ENCODE assay signal across 17 mouse cellular contexts in genomic region chr3:153492986-153493385, GRCm38 (mm10).
DNase-seq lines count a peak whose midpoint lies in the region; ATAC-seq and TF ChIP-seq lines count a peak whose summit lies in the region.
"Had no signal": no experiment of that assay in that cellular context is flagged by ENCODE, and none has a peak within 500 bp of the region (broad histone marks: within the 10 kb centered on the region; RNA-seq: fewer than 3 reads in every experiment).

No protein-coding gene starts in this region.

- no peak for ATAC-seq in forebrain, embryonic 15.5 days (replicated peaks)
- ATAC-seq in forebrain, embryonic 12.5 days (ENCODE audit: low FRiP score) = no peak
- ATAC-seq in lung, embryonic 16.5 days (ENCODE audit: low read depth) = peak; percentile 93
- ATAC-seq: midbrain, embryonic 13.5 days had no signal

- no peak for TF ChIP-seq CTCF in lung, adult 2 months (IDR thresholded peaks at IDR 0.05; ENCODE audit: insufficient read depth, low read length)

- no peak overlapping the region for H3K9ac ChIP-seq in forebrain, embryonic 15.5 days (replicated peaks)
- no peak overlapping the region for H3K9ac ChIP-seq in forebrain, embryonic 12.5 days
- no peak overlapping the region for H3K9ac ChIP-seq in lung, embryonic 16.5 days (ENCODE audit: low read length)
- H3K9ac ChIP-seq: heart, embryonic 12.5 days; limb, embryonic 12.5 days; liver, embryonic 14.5 days; midbrain, embryonic 13.5 days had no signal

- peak; percentile 53 to 76 for DNase-seq in lung, adult 18-20 months
- DNase-seq in lung, adult 2 months = no peak
- DNase-seq in telencephalon, adult 2 months (ENCODE audit: low read depth, low spot score) = peak; percentile 47
- DNase-seq in right cerebral cortex, postnatal 10 days (ENCODE audit: low spot score in 2 of 2) = no peak
- DNase-seq in natural killer cell, adult 2 months (ENCODE audit: low spot score in 2 of 2) = no peak
- DNase-seq: cerebellum, adult 8-10 months; gastrocnemius, postnatal 25 days; heart, postnatal 36 days; right cerebral cortex, postnatal 14 days; thymus, adult 18-20 months had no signal

- H3K4me3 ChIP-seq in forebrain, embryonic 15.5 days = no peak overlapping the region
- no peak overlapping the region for H3K4me3 ChIP-seq in forebrain, embryonic 12.5 days (replicated peaks)
- no peak overlapping the region for H3K4me3 ChIP-seq in lung, adult 2 months (replicated peaks; ENCODE audit: extremely low read depth, low read depth, low read length)
- H3K4me3 ChIP-seq in lung, embryonic 16.5 days (ENCODE audit: low read length) = no peak overlapping the region
- H3K4me3 ChIP-seq: heart, embryonic 12.5 days; limb, embryonic 12.5 days; midbrain, embryonic 13.5 days had no signal

- H3K27ac ChIP-seq in forebrain, embryonic 15.5 days (replicated peaks) = peak overlapping the region; percentile 44; the same call in 1 of the 2 replicates
- H3K27ac ChIP-seq in forebrain, embryonic 12.5 days = no peak overlapping the region
- no peak overlapping the region for H3K27ac ChIP-seq in lung, embryonic 16.5 days (ENCODE audit: low read length)
- H3K27ac ChIP-seq: limb, embryonic 12.5 days; liver, embryonic 14.5 days had no signal

- H3K4me1 ChIP-seq in forebrain, embryonic 15.5 days = peaks cover 26% of the 10 kb centered on the region
- H3K4me1 ChIP-seq in forebrain, embryonic 12.5 days = peaks cover 9% of the 10 kb centered on the region
- peaks cover 3% of the 10 kb centered on the region for H3K4me1 ChIP-seq in lung, adult 2 months (ENCODE audit: control insufficient read depth, insufficient read depth, low read length)
- peaks cover 5% of the 10 kb centered on the region for H3K4me1 ChIP-seq in lung, embryonic 16.5 days (replicated peaks; ENCODE audit: control insufficient read depth, insufficient read depth, low read length)

- TF ChIP-seq POLR2A in lung, adult 2 months (IDR thresholded peaks at IDR 0.05; ENCODE audit: borderline replicate concordance, extremely low read depth, low read depth, low read length) = no peak

- no peaks in the 10 kb centered on the region for H3K36me3 ChIP-seq in forebrain, embryonic 15.5 days
- no peaks in the 10 kb centered on the region for H3K36me3 ChIP-seq in forebrain, embryonic 12.5 days (replicated peaks)
- no peaks in the 10 kb centered on the region for H3K36me3 ChIP-seq in lung, embryonic 16.5 days (ENCODE audit: control insufficient read depth, insufficient read depth, low read length)
- H3K36me3 ChIP-seq: heart, embryonic 12.5 days; limb, embryonic 12.5 days; midbrain, embryonic 13.5 days had no signal

- H3K27me3 ChIP-seq in forebrain, embryonic 15.5 days = no peaks in the 10 kb centered on the region
- H3K27me3 ChIP-seq in forebrain, embryonic 12.5 days = no peaks in the 10 kb centered on the region
- no peaks in the 10 kb centered on the region for H3K27me3 ChIP-seq in lung, embryonic 16.5 days (ENCODE audit: control insufficient read depth, insufficient read depth, low read depth, low read length)
- H3K27me3 ChIP-seq: heart, embryonic 12.5 days; limb, embryonic 12.5 days; midbrain, embryonic 13.5 days had no signal

- 52% methylated on average over 1 of the region's 1 CpGs for WGBS in forebrain, embryonic 15.5 days
- WGBS in forebrain, embryonic 12.5 days = 72% methylated on average over 1 of the region's 1 CpGs
- WGBS in lung, adult 2 months = 9% methylated on average over 1 of the region's 1 CpGs
- WGBS in lung, embryonic 16.5 days = 6% methylated on average over 1 of the region's 1 CpGs

- no peaks in the 10 kb centered on the region for H3K9me3 ChIP-seq in forebrain, embryonic 15.5 days
- no peaks in the 10 kb centered on the region for H3K9me3 ChIP-seq in forebrain, embryonic 12.5 days
- H3K9me3 ChIP-seq in lung, embryonic 16.5 days (ENCODE audit: control insufficient read depth, low read length) = no peaks in the 10 kb centered on the region
- H3K9me3 ChIP-seq: heart, embryonic 12.5 days; limb, embryonic 12.5 days; midbrain, embryonic 13.5 days had no signal

- H3K4me2 ChIP-seq in forebrain, embryonic 15.5 days (replicated peaks) = no peak overlapping the region
- no peak overlapping the region for H3K4me2 ChIP-seq in forebrain, embryonic 12.5 days
- H3K4me2 ChIP-seq in lung, embryonic 16.5 days (ENCODE audit: low read depth, low read length) = no peak overlapping the region
- H3K4me2 ChIP-seq: heart, embryonic 12.5 days; limb, embryonic 12.5 days; midbrain, embryonic 13.5 days had no signal

Comparison
In these comparisons a context has a peak if more than half of its experiments do, and no peak if none do; other contexts are left out.
1. DNase-seq: peak in lung, adult 18-20 months (2 of 2) and telencephalon, adult 2 months (single experiment); none in lung, adult 2 months (single experiment), right cerebral cortex, postnatal 10 days (0 of 2) and natural killer cell, adult 2 months (0 of 2).